Mouse (Mus musculus): ENCODE measurements around the gene Oas1d. TPM values are rescaled to one million over a fixed set of nuclear protein-coding genes. Genes with fewer than 3 reads are reported as not detected.

Oas1d gene
- not detected in 2 replicates for polyA plus RNA-seq (2015; fragmentation: Nextera tagmentation; extraction: Ambion mirVana)

DNA sequence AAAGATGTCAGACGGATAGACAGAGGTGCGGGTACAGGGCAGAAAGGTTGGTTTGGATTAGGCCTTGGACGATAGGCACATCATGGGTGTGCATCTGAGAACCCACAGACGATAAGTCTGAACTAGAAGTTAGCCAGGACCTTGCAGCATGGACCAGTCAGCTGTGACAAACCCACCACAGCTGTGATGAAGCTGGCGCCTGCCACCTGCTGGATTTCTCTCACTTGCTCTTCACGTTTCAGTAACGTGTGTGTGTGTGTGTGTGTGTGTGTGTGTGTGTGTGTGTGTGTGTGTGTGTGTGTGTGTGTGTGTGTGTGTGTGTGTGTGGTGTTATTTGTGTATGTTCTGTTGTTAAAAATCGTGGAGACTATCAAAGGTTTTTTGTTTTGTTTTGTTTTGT is at the start of gene Oas1d:
Gene Oas1d (plus strand): TSS at position 333 of the 400 bp plus-strand sequence.

GRCm38 (mm10) chr5:120887413-120887812 is 26.9 kb upstream of the Oas1d start, which contains the start of gene Oas1g:
Gene Oas1g (minus strand): TSS chr5:120887613.

DNA sequence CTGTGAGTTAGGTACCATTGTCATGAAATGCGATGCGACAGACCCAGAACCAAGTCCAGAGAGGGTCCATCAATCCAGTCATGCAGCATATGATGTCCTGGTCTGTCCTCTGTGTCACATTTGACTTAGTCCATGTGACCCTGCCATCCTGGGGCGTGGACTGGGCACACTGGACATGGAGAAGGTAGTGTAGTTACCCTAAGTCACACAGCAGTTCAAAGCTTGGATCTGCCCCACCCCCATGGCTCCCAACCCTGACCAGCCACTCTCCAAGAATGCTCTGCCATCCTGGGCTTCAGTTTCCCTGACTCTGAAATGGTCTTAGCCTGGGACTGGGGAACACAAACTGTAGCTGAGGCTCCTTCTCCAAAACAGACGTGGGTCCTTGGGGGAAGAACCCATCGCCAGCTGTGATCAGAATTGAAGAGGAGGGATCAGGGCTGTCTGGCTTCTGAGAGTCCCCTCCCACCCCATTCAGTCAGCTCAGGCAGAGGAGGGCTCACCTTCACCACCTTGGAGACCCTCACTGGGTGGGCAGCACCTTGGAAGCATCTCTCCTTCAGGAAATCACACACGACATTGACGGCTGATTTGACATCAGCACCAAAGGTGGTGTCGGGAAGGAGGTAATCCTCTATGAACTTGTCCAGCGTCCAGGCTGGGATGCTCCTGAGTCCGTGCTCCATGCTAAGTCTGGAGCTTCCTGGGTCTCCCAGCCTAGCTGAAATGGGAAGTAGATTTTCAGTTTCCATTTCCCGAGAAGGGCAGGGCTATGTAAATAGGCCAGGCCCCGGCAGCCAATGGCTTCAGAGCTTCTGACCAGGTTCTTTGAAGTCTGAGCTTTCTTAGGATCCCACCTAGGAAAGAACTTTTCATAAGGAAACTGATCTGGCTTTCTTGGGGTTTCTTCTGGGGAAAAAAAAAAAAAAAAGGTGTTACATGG is 7.3 kb upstream of the Oas1d start, which contains the start of gene Oas1a:
Gene Oas1a (minus strand): TSS at position 731 of the 943 bp plus-strand sequence.

Other genes with a start within 250 kb of the Oas1d start
- gene Dtx1, start 202.6 kb upstream of the Oas1d start, polyA plus RNA-seq (2015; fragmentation: Nextera tagmentation; extraction: Ambion mirVana), result 1.7 and 1.9 TPM in 2 replicates
- 1.0 and 1.1 TPM in 2 replicates for gene Oas2, start 164.7 kb upstream of the Oas1d start, polyA plus RNA-seq (2015; fragmentation: Nextera tagmentation; extraction: Ambion mirVana)
- gene Oas3, start 136.9 kb upstream of the Oas1d start, polyA plus RNA-seq (2015; fragmentation: Nextera tagmentation; extraction: Ambion mirVana), result 0.25 and 0.63 TPM in 2 replicates
- not detected in 2 replicates for gene Oas1e, start 119.0 kb upstream of the Oas1d start, polyA plus RNA-seq (2015; fragmentation: Nextera tagmentation; extraction: Ambion mirVana)
- 0.99 and 1.2 TPM in 2 replicates for gene Oas1c, start 102.0 kb upstream of the Oas1d start, polyA plus RNA-seq (2015; fragmentation: Nextera tagmentation; extraction: Ambion mirVana)
- 0.36 and 0.48 TPM in 2 replicates for gene Oas1f, start 67.2 kb upstream of the Oas1d start, polyA plus RNA-seq (2015; fragmentation: Nextera tagmentation; extraction: Ambion mirVana)
- not detected in 2 replicates for gene Oas1h, start 53.1 kb upstream of the Oas1d start, polyA plus RNA-seq (2015; fragmentation: Nextera tagmentation; extraction: Ambion mirVana)
- gene Oas1g, start 26.9 kb upstream of the Oas1d start, polyA plus RNA-seq (2015; fragmentation: Nextera tagmentation; extraction: Ambion mirVana), result 2.2 and 3.0 TPM in 2 replicates
- gene Oas1a, start 7.0 kb upstream of the Oas1d start, polyA plus RNA-seq (2015; fragmentation: Nextera tagmentation; extraction: Ambion mirVana), result 6.0 and 10.9 TPM in 2 replicates
- not detected in 2 replicates for gene Rph3a, start 95.6 kb downstream of the Oas1d start, polyA plus RNA-seq (2015; fragmentation: Nextera tagmentation; extraction: Ambion mirVana)

All from urinary bladder, postnatal 0 days (tissue).